Mouse (Mus musculus) myocyte (in vitro differentiated cells): ENCODE data around the gene Nynrin. TPM values are rescaled to one million over a fixed set of nuclear protein-coding genes. Genes with fewer than 3 reads are reported as not detected.

Source experiments
- H3K27me3 ChIP-seq: one replicate; pipeline ENCODE4 v1.6.1; 2011; ENCODE audit not compliant: control insufficient read depth, insufficient read depth, insufficient read length
- H3K36me3 ChIP-seq: one replicate; pipeline ENCODE4 v1.6.1; 2011; ENCODE audit not compliant: control insufficient read depth, insufficient read depth
- H3K4me2 ChIP-seq: one replicate; pipeline ENCODE4 v1.6.1; 2011; ENCODE audit warnings: low read depth, control low read depth
- H3K4me3 ChIP-seq: one replicate; pipeline ENCODE4 v1.5.1; 2011; ENCODE audit warnings: mild to moderate bottlenecking, control low read depth, moderate library complexity
- H3K79me2 ChIP-seq: one replicate; pipeline ENCODE4 v1.6.1; 2011; ENCODE audit not compliant: control insufficient read depth, insufficient read depth
- H3ac ChIP-seq: one replicate; pipeline ENCODE4 v1.6.1; 2011; ENCODE audit not compliant: control insufficient read depth, insufficient read length
- CEBPB ChIP-seq: IDR thresholded peaks from 2 replicates; pipeline ENCODE4 v1.6.1; 2011; ENCODE audit warnings: mild to moderate bottlenecking, moderate library complexity; ENCODE audit not compliant: poor library complexity, insufficient read depth, severe bottlenecking
- E2F4 ChIP-seq: IDR thresholded peaks from one replicate; pipeline ENCODE4 v1.6.1; 2011; ENCODE audit warnings: mild to moderate bottlenecking, control low read depth, moderate library complexity; ENCODE audit not compliant: insufficient read depth
- MAX ChIP-seq: IDR thresholded peaks from one replicate; pipeline ENCODE4 v1.6.1; 2011; ENCODE audit warnings: low read depth, mild to moderate bottlenecking, control low read depth
- MYOD1 ChIP-seq, 3 experiments: IDR thresholded peaks; one replicate each; pipeline ENCODE4 v1.6.1; 2011; ENCODE audit warnings: control low read depth in 2 of 3, low read depth in 2 of 3, mild to moderate bottlenecking in 2 of 3, moderate library complexity in 1 of 3; ENCODE audit not compliant: insufficient read length in 2 of 3, control insufficient read depth in 1 of 3
- MYOG ChIP-seq, 3 experiments: IDR thresholded peaks; one replicate each; pipeline ENCODE4 v1.6.1; 2011; ENCODE audit warnings: control low read depth in 2 of 3, low read depth in 2 of 3, mild to moderate bottlenecking in 2 of 3; ENCODE audit not compliant: insufficient read length in 2 of 3, control insufficient read depth in 1 of 3, insufficient read depth in 1 of 3
- POLR2A ChIP-seq: IDR thresholded peaks from one replicate; pipeline ENCODE4 v1.6.1; 2011; ENCODE audit warnings: low read depth, mild to moderate bottlenecking, control low read depth, moderate library complexity; ENCODE audit not compliant: insufficient read length
- POLR2AphosphoS2 ChIP-seq: IDR thresholded peaks from one replicate; pipeline ENCODE4 v1.6.1; 2011; ENCODE audit warnings: low read depth, control low read depth; ENCODE audit not compliant: insufficient read length
- REST ChIP-seq: IDR thresholded peaks from one replicate; pipeline ENCODE4 v1.6.1; 2011; ENCODE audit warnings: mild to moderate bottlenecking, control low read depth, moderate library complexity; ENCODE audit not compliant: insufficient read depth, insufficient read length
- SRF ChIP-seq: IDR thresholded peaks from one replicate; pipeline ENCODE4 v1.6.1; 2011; ENCODE audit warnings: low read depth; ENCODE audit not compliant: control insufficient read depth, insufficient read length
- TCF12 ChIP-seq: IDR thresholded peaks from one replicate; pipeline ENCODE4 v1.6.1; 2011; ENCODE audit warnings: mild to moderate bottlenecking, control low read depth; ENCODE audit not compliant: poor library complexity, insufficient read depth, severe bottlenecking
- TCF3 ChIP-seq: IDR thresholded peaks from one replicate; pipeline ENCODE4 v1.6.1; 2011; ENCODE audit warnings: low read depth, control low read depth; ENCODE audit not compliant: insufficient read length
- USF1 ChIP-seq: IDR thresholded peaks from one replicate; pipeline ENCODE4 v1.6.1; 2011; ENCODE audit warnings: low read depth, mild to moderate bottlenecking, control low read depth, moderate library complexity
- polyA plus RNA-seq: library from polyadenylated mRNA; unstranded; fragments of >200 nt; fragmentation: generic; extraction: Trizol; gene quantifications from one replicate; pipeline ENCODE4 v1.2.1, GENCODE M21; 2012; ENCODE audit warnings: missing spikeins

The Nynrin gene
- polyA plus RNA-seq, 1 experiment, result 0.12 TPM

DNA sequence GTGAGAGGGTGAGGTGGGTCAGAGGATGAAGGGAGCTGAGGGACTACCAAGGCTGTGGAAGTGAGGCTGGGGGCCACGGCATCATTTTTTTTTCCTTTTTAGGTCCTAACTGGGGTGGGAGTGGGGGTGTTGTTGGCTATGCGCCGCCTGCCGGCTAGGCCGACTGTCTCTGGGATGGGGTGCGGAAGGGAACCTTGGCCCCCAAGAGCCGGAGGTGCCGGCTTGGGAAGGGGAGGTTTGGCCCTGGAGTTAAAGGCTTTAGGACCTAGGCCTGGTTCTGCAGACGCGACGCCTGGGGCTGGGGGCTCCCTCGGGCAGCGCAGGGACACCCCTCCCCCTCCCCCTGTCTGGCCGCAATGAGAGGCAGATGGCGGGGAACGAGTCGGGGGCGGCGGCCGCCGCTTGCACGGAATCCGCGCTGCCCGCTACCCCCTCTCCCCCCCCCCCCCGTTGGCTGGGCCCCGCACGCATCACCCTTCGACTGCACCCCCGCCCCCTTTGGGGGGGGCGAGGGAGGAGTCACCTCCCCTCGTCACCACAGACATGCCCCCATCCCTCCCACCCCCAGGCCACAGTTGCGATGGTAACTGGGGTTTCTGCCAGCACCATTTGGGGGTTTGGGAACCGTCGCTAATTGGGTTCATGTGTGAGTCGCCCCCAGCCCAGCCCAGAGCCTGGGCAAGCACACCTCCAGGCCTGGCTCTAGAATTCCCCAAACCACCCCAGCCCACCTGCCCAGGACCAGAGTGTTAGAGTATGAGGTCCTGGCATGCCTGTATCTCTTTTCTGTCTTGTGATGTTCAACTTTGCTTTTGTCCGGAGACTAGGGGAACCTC lies 28.4 kb upstream of the Nynrin start:
- Histone ChIP-seq H3K79me2 (no peaks in the 10 kb centered on the region), H3K27me3 (no peaks in the 10 kb centered on the region), H3K4me3 (peak overlapping the region; percentile 31), H3ac (no peak overlapping the region), H3K4me2 (peak overlapping the region; percentile 45), H3K36me3 (no peaks in the 10 kb centered on the region)
- no peak for TF ChIP-seq E2F4
- TF ChIP-seq MYOD1 (IDR thresholded peaks at IDR 0.05; ENCODE audit: control insufficient read depth in 1 of 3, insufficient read length in 2 of 3, low read depth in 2 of 3), result no peak
- no peak for TF ChIP-seq REST
- no peak for TF ChIP-seq MYOG (IDR thresholded peaks at IDR 0.05; ENCODE audit: control insufficient read depth in 1 of 3, insufficient read depth in 1 of 3, insufficient read length in 2 of 3, low read depth in 2 of 3)

GRCm38 (mm10) chr14:55826142-55826541 lies 27.7 kb upstream of the Nynrin start:
- TF ChIP-seq E2F4 (no peak), SRF (no peak), TCF12 (no peak), MYOD1 (IDR thresholded peaks at IDR 0.05; ENCODE audit: control insufficient read depth in 1 of 3, insufficient read length in 2 of 3, low read depth in 2 of 3) (no peak), USF1 (no peak), TCF3 (no peak), MYOG (IDR thresholded peaks at IDR 0.05; ENCODE audit: control insufficient read depth in 1 of 3, insufficient read depth in 1 of 3, insufficient read length in 2 of 3, low read depth in 2 of 3) (no peak), REST (no peak), POLR2A (no peak), MAX (no peak), CEBPB (no peak), POLR2AphosphoS2 (no peak)
- Histone ChIP-seq H3K36me3 (no peaks in the 10 kb centered on the region), H3K27me3 (no peaks in the 10 kb centered on the region), H3K79me2 (no peaks in the 10 kb centered on the region), H3K4me2 (no peak overlapping the region), H3ac (no peak overlapping the region), H3K4me3 (no peak overlapping the region)

GRCm38 (mm10) chr14:55826551-55827340 lies 27.1 kb upstream of the Nynrin start:
- Histone ChIP-seq H3K27me3 (no peaks in the 10 kb centered on the region), H3K4me3 (no peak overlapping the region), H3K36me3 (no peaks in the 10 kb centered on the region), H3K79me2 (no peaks in the 10 kb centered on the region), H3ac (no peak overlapping the region), H3K4me2 (no peak overlapping the region)
- no peak for TF ChIP-seq E2F4
- no peak for TF ChIP-seq TCF3
- no peak for TF ChIP-seq TCF12
- no peak for TF ChIP-seq MYOG (IDR thresholded peaks at IDR 0.05; ENCODE audit: control insufficient read depth in 1 of 3, insufficient read depth in 1 of 3, insufficient read length in 2 of 3, low read depth in 2 of 3)
- TF ChIP-seq REST, result no peak

GRCm38 (mm10) chr14:55828716-55829263 lies 25.0 kb upstream of the Nynrin start:
- no peak for TF ChIP-seq REST
- TF ChIP-seq SRF, result no peak
- TF ChIP-seq POLR2A, result no peak
- no peak for TF ChIP-seq TCF12
- TF ChIP-seq MYOD1 (IDR thresholded peaks at IDR 0.05; ENCODE audit: control insufficient read depth in 1 of 3, insufficient read length in 2 of 3, low read depth in 2 of 3), result no peak
- TF ChIP-seq USF1, result no peak
- no peak for TF ChIP-seq MAX
- no peak for TF ChIP-seq E2F4
- no peak for TF ChIP-seq POLR2AphosphoS2
- TF ChIP-seq TCF3, result no peak
- no peak for TF ChIP-seq MYOG (IDR thresholded peaks at IDR 0.05; ENCODE audit: control insufficient read depth in 1 of 3, insufficient read depth in 1 of 3, insufficient read length in 2 of 3, low read depth in 2 of 3)
- TF ChIP-seq CEBPB, result no peak
- Histone ChIP-seq H3K4me2 (no peak overlapping the region), H3K4me3 (no peak overlapping the region)

More at GRCm38 (mm10) chr14:55828716-55829263, 25.0 kb upstream of the Nynrin start:
- H3ac ChIP-seq, result no peak overlapping the region
- H3K36me3 ChIP-seq, result no peaks in the 10 kb centered on the region
- no peaks in the 10 kb centered on the region for H3K79me2 ChIP-seq
- H3K27me3 ChIP-seq, result no peaks in the 10 kb centered on the region
